In the genomic region with DNA sequence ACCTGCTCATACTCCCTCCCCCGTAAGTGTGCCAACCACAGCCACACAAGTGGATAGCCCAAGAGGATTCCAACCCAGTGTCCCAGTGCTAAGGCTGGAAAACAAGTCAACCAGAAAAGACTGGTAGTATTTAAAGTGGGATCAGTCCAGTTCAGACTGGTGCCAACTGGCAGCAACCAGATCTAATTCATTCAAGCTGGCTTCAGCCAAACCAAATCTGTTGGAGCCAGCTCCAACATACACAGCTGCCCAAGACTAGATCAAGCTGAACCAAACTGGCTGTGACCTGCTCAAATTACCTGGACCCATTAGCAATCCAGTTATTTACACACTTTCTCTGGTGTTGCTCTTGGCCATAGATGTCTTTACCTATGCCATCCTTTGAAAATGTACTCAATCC, we compare ENCODE assay signal across 27 mouse cellular contexts. TPM values are rescaled to one million over a fixed set of nuclear protein-coding genes. Genes with fewer than 3 reads are reported as not detected.
DNase-seq lines count a peak whose midpoint lies in the region; ATAC-seq and TF ChIP-seq lines count a peak whose summit lies in the region.
"Had no signal": no experiment of that assay in that cellular context is flagged by ENCODE, and none has a peak within 500 bp of the region (broad histone marks: within the 10 kb centered on the region; RNA-seq: fewer than 3 reads in every experiment).

No protein-coding gene starts in this region.

- no peak; the same call in 1 of the 2 replicates for ATAC-seq in hindbrain, embryonic 12.5 days (ENCODE audit: low FRiP score)
- no peak for ATAC-seq in midbrain, postnatal 0 days (ENCODE audit: low FRiP score)
- ATAC-seq in midbrain, embryonic 15.5 days (replicated peaks) = no peak
- ATAC-seq in hindbrain, postnatal 0 days = peak; percentile 70
- ATAC-seq: intestine, embryonic 15.5 days had no signal

- no peak for TF ChIP-seq CTCF in midbrain, postnatal 0 days (IDR thresholded peaks at IDR 0.05)
- TF ChIP-seq CTCF in hindbrain, postnatal 0 days (IDR thresholded peaks at IDR 0.05; ENCODE audit: low read depth) = no peak

- no peak overlapping the region for H3K4me2 ChIP-seq in hindbrain, embryonic 12.5 days (replicated peaks)
- H3K4me2 ChIP-seq in midbrain, postnatal 0 days (ENCODE audit: low read depth, low read length, poor library complexity, severe bottlenecking) = no peak overlapping the region
- no peak overlapping the region for H3K4me2 ChIP-seq in midbrain, embryonic 15.5 days
- H3K4me2 ChIP-seq in hindbrain, postnatal 0 days (ENCODE audit: low read depth, low read length) = no peak overlapping the region
- H3K4me2 ChIP-seq: heart, embryonic 15.5 days; intestine, embryonic 15.5 days; limb, embryonic 12.5 days; midbrain, embryonic 12.5 days; neural tube, embryonic 13.5 days had no signal

- no peak overlapping the region for H3K9ac ChIP-seq in hindbrain, embryonic 12.5 days
- no peak overlapping the region for H3K9ac ChIP-seq in midbrain, postnatal 0 days (replicated peaks; ENCODE audit: low read length, poor library complexity, severe bottlenecking)
- no peak overlapping the region for H3K9ac ChIP-seq in midbrain, embryonic 15.5 days
- H3K9ac ChIP-seq in hindbrain, postnatal 0 days (replicated peaks; ENCODE audit: low read length) = no peak overlapping the region
- H3K9ac ChIP-seq: heart, embryonic 15.5 days; intestine, embryonic 15.5 days; limb, embryonic 12.5 days; liver, embryonic 14.5 days; midbrain, embryonic 12.5 days; neural tube, embryonic 13.5 days had no signal

- 88% methylated on average over 1 of the region's 1 CpGs for WGBS in hindbrain, embryonic 10.5 days
- 39% methylated on average over 1 of the region's 1 CpGs for WGBS in hindbrain, embryonic 12.5 days
- 50% methylated on average over 1 of the region's 1 CpGs for WGBS in midbrain, postnatal 0 days
- 41% methylated on average over 1 of the region's 1 CpGs for WGBS in midbrain, embryonic 15.5 days
- 50% methylated on average over 1 of the region's 1 CpGs for WGBS in hindbrain, postnatal 0 days

- H3K4me3 ChIP-seq in hindbrain, embryonic 10.5 days = no peak overlapping the region
- no peak overlapping the region for H3K4me3 ChIP-seq in hindbrain, embryonic 12.5 days
- H3K4me3 ChIP-seq in midbrain, postnatal 0 days (ENCODE audit: low read depth, low read length) = no peak overlapping the region
- no peak overlapping the region for H3K4me3 ChIP-seq in midbrain, embryonic 15.5 days
- no peak overlapping the region for H3K4me3 ChIP-seq in hindbrain, postnatal 0 days (ENCODE audit: low read length)
- H3K4me3 ChIP-seq: heart, embryonic 15.5 days; intestine, embryonic 15.5 days; left cerebral cortex, adult 2 months; limb, embryonic 12.5 days; midbrain, embryonic 12.5 days; neural tube, embryonic 13.5 days had no signal

- no peaks in the 10 kb centered on the region for H3K9me3 ChIP-seq in hindbrain, embryonic 10.5 days
- no peaks in the 10 kb centered on the region for H3K9me3 ChIP-seq in hindbrain, embryonic 12.5 days (replicated peaks)
- no peaks in the 10 kb centered on the region for H3K9me3 ChIP-seq in midbrain, postnatal 0 days (ENCODE audit: low read length)
- no peaks in the 10 kb centered on the region for H3K9me3 ChIP-seq in midbrain, embryonic 15.5 days
- no peaks in the 10 kb centered on the region for H3K9me3 ChIP-seq in hindbrain, postnatal 0 days (ENCODE audit: low read length)
- H3K9me3 ChIP-seq: heart, embryonic 15.5 days; intestine, embryonic 15.5 days; limb, embryonic 12.5 days; midbrain, embryonic 12.5 days; neural tube, embryonic 13.5 days had no signal

- peaks cover 33% of the 10 kb centered on the region for H3K4me1 ChIP-seq in hindbrain, embryonic 10.5 days (replicated peaks)
- H3K4me1 ChIP-seq in hindbrain, embryonic 12.5 days = peaks cover 22% of the 10 kb centered on the region
- H3K4me1 ChIP-seq in midbrain, postnatal 0 days (ENCODE audit: insufficient read depth, low read length) = peaks cover 3% of the 10 kb centered on the region; the same call in 1 of the 2 replicates
- H3K4me1 ChIP-seq in midbrain, embryonic 15.5 days = peaks cover 9% of the 10 kb centered on the region
- 0 out of 2 replicates have a peak, but pooled peaks cover 7% of the 10 kb centered on the region for H3K4me1 ChIP-seq in hindbrain, postnatal 0 days (ENCODE audit: insufficient read depth, low read length)

- H3K27ac ChIP-seq in hindbrain, embryonic 10.5 days = peak overlapping the region; percentile 56; the same call in 1 of the 2 replicates
- no peak overlapping the region for H3K27ac ChIP-seq in hindbrain, embryonic 12.5 days
- no peak overlapping the region for H3K27ac ChIP-seq in midbrain, postnatal 0 days (ENCODE audit: low read depth, low read length)
- H3K27ac ChIP-seq in midbrain, embryonic 15.5 days = no peak overlapping the region
- H3K27ac ChIP-seq in hindbrain, postnatal 0 days = no peak overlapping the region
- H3K27ac ChIP-seq: heart, embryonic 15.5 days; intestine, embryonic 15.5 days; left cerebral cortex, adult 2 months; limb, embryonic 12.5 days; liver, embryonic 14.5 days; macrophage; midbrain, embryonic 12.5 days; neural tube, embryonic 13.5 days had no signal

- no peak for DNase-seq in hindbrain, embryonic 10.5 days (ENCODE audit: low spot score)
- peak; percentile 74 for DNase-seq in midbrain, postnatal 0 days (ENCODE audit: low spot score)
- peak; percentile 38 for DNase-seq in brain, adult 2 months (ENCODE audit: low read depth, low spot score)
- DNase-seq in hindbrain, postnatal 0 days (ENCODE audit: low spot score) = peak; percentile 64
- no peak for DNase-seq in adrenal gland, postnatal 4 days (ENCODE audit: low spot score in 2 of 2)
- DNase-seq: adrenal gland, postnatal 36 days; cerebellum, adult 9-11 months; heart, postnatal 4 days; kidney, postnatal 4 days; layer of hippocampus, adult 9-11 months; right cerebral cortex, postnatal 14 days; spleen, adult 18-20 months; thymus, postnatal 36 days had no signal

- no peaks in the 10 kb centered on the region for H3K36me3 ChIP-seq in hindbrain, embryonic 10.5 days
- no peaks in the 10 kb centered on the region for H3K36me3 ChIP-seq in hindbrain, embryonic 12.5 days
- H3K36me3 ChIP-seq in midbrain, postnatal 0 days (ENCODE audit: insufficient read depth, low read length) = no peaks in the 10 kb centered on the region
- H3K36me3 ChIP-seq in midbrain, embryonic 15.5 days (replicated peaks) = no peaks in the 10 kb centered on the region
- H3K36me3 ChIP-seq in hindbrain, postnatal 0 days (ENCODE audit: insufficient read depth, low read length) = no peaks in the 10 kb centered on the region
- H3K36me3 ChIP-seq: heart, embryonic 15.5 days; intestine, embryonic 15.5 days; limb, embryonic 12.5 days; midbrain, embryonic 12.5 days; neural tube, embryonic 13.5 days had no signal

- peaks cover 14% of the 10 kb centered on the region for H3K27me3 ChIP-seq in hindbrain, embryonic 10.5 days (ENCODE audit: insufficient read depth, poor library complexity, severe bottlenecking)
- no peaks in the 10 kb centered on the region; the same call in 1 of the 2 replicates for H3K27me3 ChIP-seq in hindbrain, embryonic 12.5 days
- H3K27me3 ChIP-seq in midbrain, postnatal 0 days (ENCODE audit: insufficient read depth, low read length) = no peaks in the 10 kb centered on the region
- no peaks in the 10 kb centered on the region for H3K27me3 ChIP-seq in midbrain, embryonic 15.5 days (replicated peaks)
- no peaks in the 10 kb centered on the region for H3K27me3 ChIP-seq in hindbrain, postnatal 0 days (ENCODE audit: insufficient read depth, low read length)
- H3K27me3 ChIP-seq: intestine, embryonic 15.5 days; midbrain, embryonic 12.5 days had no signal

RNA-seq across cellular contexts. Expression of gene 3100002H09Rik, which starts 16.2 kb away (rescaled TPM):
- 0.25 TPM in 1 of 2 replicates, not detected in the other for polyA plus RNA-seq in hindbrain, embryonic 10.5 days (2016; fragmentation: Nextera tagmentation; extraction: Ambion mirVana)
- polyA plus RNA-seq in hindbrain, embryonic 12.5 days (2016; fragmentation: Nextera tagmentation; extraction: Ambion mirVana) = 0.75 and 1.0 TPM in 2 replicates
- not detected in 2 replicates for total RNA-seq in midbrain, postnatal 0 days (2014; rRNA removed)
- polyA plus RNA-seq in midbrain, postnatal 0 days (2015; fragmentation: Nextera tagmentation; extraction: Ambion mirVana) = 0.19 TPM in 1 of 2 replicates, not detected in the other
- 0.98 and 1.3 TPM in 2 replicates for polyA plus RNA-seq in midbrain, embryonic 15.5 days (2015; fragmentation: Nextera tagmentation; extraction: Ambion mirVana)
- total RNA-seq in hindbrain, postnatal 0 days (2014; rRNA removed) = 0.26 TPM in 1 of 2 replicates, not detected in the other
- 0.23 TPM in 1 of 2 replicates, not detected in the other for polyA plus RNA-seq in hindbrain, postnatal 0 days (2015; fragmentation: Nextera tagmentation; extraction: Ambion mirVana)
- not detected for total RNA-seq in adrenal gland, postnatal 4 days (2021)
- total RNA-seq: adrenal gland, postnatal 36 days; gastrocnemius, adult 8-10 months; heart, adult 8-10 months; heart, postnatal 4 days had no signal
- polyA plus RNA-seq: intestine, embryonic 15.5 days; kidney, embryonic 14.5 days; limb, embryonic 12.5 days; liver, embryonic 14.5 days; lung, embryonic 16.5 days had no signal

RNA-seq across cellular contexts. Expression of gene Pou3f1, which starts 29.8 kb away (rescaled TPM):
- 5.2 and 12.9 TPM in 2 replicates for polyA plus RNA-seq in hindbrain, embryonic 10.5 days (2016; fragmentation: Nextera tagmentation; extraction: Ambion mirVana)
- 24.2 and 24.4 TPM in 2 replicates for polyA plus RNA-seq in hindbrain, embryonic 12.5 days (2016; fragmentation: Nextera tagmentation; extraction: Ambion mirVana)
- 17.7 and 19.8 TPM in 2 replicates for total RNA-seq in midbrain, postnatal 0 days (2014; rRNA removed)
- polyA plus RNA-seq in midbrain, postnatal 0 days (2015; fragmentation: Nextera tagmentation; extraction: Ambion mirVana) = 11.4 and 11.5 TPM in 2 replicates
- polyA plus RNA-seq in midbrain, embryonic 15.5 days (2015; fragmentation: Nextera tagmentation; extraction: Ambion mirVana) = 16.8 and 22.6 TPM in 2 replicates
- total RNA-seq in hindbrain, postnatal 0 days (2014; rRNA removed) = 4.8 and 7.0 TPM in 2 replicates
- 4.1 and 6.3 TPM in 2 replicates for polyA plus RNA-seq in hindbrain, postnatal 0 days (2015; fragmentation: Nextera tagmentation; extraction: Ambion mirVana)
- under 1 TPM; 0.23 to 0.34 TPM for total RNA-seq in adrenal gland, postnatal 4 days (2021)

Comparison
In these comparisons a context has a peak if more than half of its experiments do, and no peak if none do; other contexts are left out.
1. DNase-seq: peak in midbrain, postnatal 0 days (single experiment), brain, adult 2 months (single experiment) and hindbrain, postnatal 0 days (single experiment); none in hindbrain, embryonic 10.5 days (single experiment) and adrenal gland, postnatal 4 days (0 of 2).